8 mouse cellular contexts compared by ENCODE assay signal in genomic region chr13:100892647-100893071, GRCm38 (mm10). TPM values are rescaled to one million over a fixed set of nuclear protein-coding genes. Genes with fewer than 3 reads are reported as not detected.
DNase-seq lines count a peak whose midpoint lies in the region; ATAC-seq lines count a peak whose summit lies in the region.

No protein-coding gene starts in this region.

- H3K4me2 ChIP-seq in heart, embryonic 14.5 days (ENCODE audit: low read length): peak overlapping the region; percentile 37
- H3K4me2 ChIP-seq in heart, embryonic 11.5 days: no peak overlapping the region

- no peak overlapping the region for H3K4me3 ChIP-seq in heart, embryonic 14.5 days (ENCODE audit: control insufficient read depth in 1 of 2, insufficient read depth in 1 of 2, low read depth in 1 of 2, low read length in 2 of 2)
- no peak overlapping the region for H3K4me3 ChIP-seq in heart, embryonic 11.5 days (ENCODE audit: low read depth, low read length)

- no peak for ATAC-seq in heart, embryonic 14.5 days (ENCODE audit: insufficient number of reproducible peaks, insufficient read depth, low FRiP score, low read depth)
- ATAC-seq in heart, embryonic 11.5 days (replicated peaks; ENCODE audit: insufficient number of reproducible peaks, low FRiP score, low TSS enrichment): no peak

- H3K27ac ChIP-seq in heart, embryonic 14.5 days (replicated peaks in 1 of 2; ENCODE audit: control insufficient read depth in 1 of 2, insufficient read depth in 1 of 2, low read depth in 2 of 2, low read length in 2 of 2): no peak overlapping the region
- H3K27ac ChIP-seq in heart, embryonic 11.5 days (ENCODE audit: low read depth, low read length): no peak overlapping the region

- no peaks in the 10 kb centered on the region for H3K27me3 ChIP-seq in heart, embryonic 14.5 days (ENCODE audit: control insufficient read depth, insufficient read depth, low read length)
- H3K27me3 ChIP-seq in heart, embryonic 11.5 days (ENCODE audit: control insufficient read depth, insufficient read depth, low read length): peaks cover 2% of the 10 kb centered on the region; the same call in 1 of the 2 replicates

- H3K9ac ChIP-seq in heart, embryonic 14.5 days (ENCODE audit: low read length): no peak overlapping the region
- no peak overlapping the region for H3K9ac ChIP-seq in heart, embryonic 11.5 days (ENCODE audit: low read depth, low read length)

- peak; percentile 58 for DNase-seq in right cerebral cortex, adult 18-20 months
- DNase-seq in right cerebral cortex, postnatal 14 days: no peak
- peak; percentile 45 to 50 for DNase-seq in left cerebral cortex, adult 8-10 months (ENCODE audit: low spot score in 2 of 2)
- peak; percentile 92 for DNase-seq in telencephalon, adult 2 months (ENCODE audit: low read depth, low spot score)
- no peak for DNase-seq in adrenal gland, postnatal 4 days (ENCODE audit: low spot score in 2 of 2)
- no peak for DNase-seq in thymus, postnatal 25 days

- no peaks in the 10 kb centered on the region for H3K4me1 ChIP-seq in heart, embryonic 14.5 days (ENCODE audit: control insufficient read depth in 2 of 2, insufficient read depth in 2 of 2, low read length in 2 of 2)
- H3K4me1 ChIP-seq in heart, embryonic 11.5 days (ENCODE audit: control insufficient read depth, insufficient read depth, low read length): no peaks in the 10 kb centered on the region

- WGBS in heart, embryonic 14.5 days: 51% methylated on average over 13 of the region's 13 CpGs
- 62% methylated on average over 13 of the region's 13 CpGs for WGBS in heart, embryonic 11.5 days (ENCODE audit: insufficient replicate concordance)

- H3K9me3 ChIP-seq in heart, embryonic 14.5 days (ENCODE audit: control insufficient read depth, low read length): no peaks in the 10 kb centered on the region
- H3K9me3 ChIP-seq in heart, embryonic 11.5 days (replicated peaks; ENCODE audit: control insufficient read depth, low read length): no peaks in the 10 kb centered on the region

- H3K36me3 ChIP-seq in heart, embryonic 14.5 days (ENCODE audit: control insufficient read depth, insufficient read depth, low read length): no peaks in the 10 kb centered on the region
- H3K36me3 ChIP-seq in heart, embryonic 11.5 days (ENCODE audit: control insufficient read depth, insufficient read depth, low read length): no peaks in the 10 kb centered on the region

RNA-seq across cellular contexts. Expression of gene Slc30a5, which starts 59.4 kb away (rescaled TPM):
- polyA plus RNA-seq in heart, embryonic 14.5 days (2014; fragmentation: Nextera tagmentation; extraction: Ambion mirVana): 38.5 and 41.9 TPM in 2 replicates
- 37.7 and 42.3 TPM in 2 replicates for polyA plus RNA-seq in heart, embryonic 11.5 days (2014; fragmentation: Nextera tagmentation; extraction: Ambion mirVana)
- total RNA-seq in left cerebral cortex, adult 8-10 months (2022): 10 to 100 TPM; 38.9 to 45.2 (median 41.4) TPM
- 10 to 100 TPM; 50.3 to 51.3 TPM for total RNA-seq in adrenal gland, postnatal 4 days (2021)

Comparison
In these comparisons a context has a peak if more than half of its experiments do, and no peak if none do; other contexts are left out.
1. DNase-seq: peak in right cerebral cortex, adult 18-20 months (single experiment), left cerebral cortex, adult 8-10 months (2 of 2) and telencephalon, adult 2 months (single experiment); none in right cerebral cortex, postnatal 14 days (single experiment), adrenal gland, postnatal 4 days (0 of 2) and thymus, postnatal 25 days (single experiment).